Mouse (Mus musculus) neural tube, embryonic 10.5 days (tissue): Measurements from ENCODE around the gene Hdhd3.
"Not testable (repeated sequence)": the region's sequence is repeated elsewhere in the genome, so short reads cannot be mapped to it uniquely, and the experiment has no call there.

Source experiments
- DNase-seq: peaks from one replicate; pipeline ENCODE4 v3.0.0-alpha.2; 2017; ENCODE audit warnings: low spot score; ENCODE audit errors: extremely low spot score

Hdhd3 gene

GRCm38 (mm10) chr4:62513998-62514506, 10.8 kb upstream of the Hdhd3 start:
- no peak for DNase-seq

DNA sequence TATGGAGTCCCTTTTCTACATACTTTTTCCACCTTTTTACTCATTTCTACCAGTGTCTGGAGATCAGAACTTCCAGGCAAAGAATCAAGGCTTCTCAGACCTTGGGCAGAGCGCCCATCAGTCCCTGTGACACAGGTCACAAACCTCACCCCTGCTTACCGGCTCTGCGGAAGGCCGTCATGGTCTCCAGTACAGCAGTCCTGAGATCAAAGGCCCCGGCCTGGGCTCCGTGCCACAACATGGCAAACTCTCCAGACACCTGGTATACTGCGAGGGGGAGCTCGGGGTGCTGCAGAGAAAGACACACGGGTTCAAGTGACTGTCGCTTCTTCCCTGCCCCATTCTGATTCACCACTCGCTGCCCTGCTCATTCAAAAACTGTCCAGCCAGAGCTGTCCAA, 6.7 kb upstream of the Hdhd3 start:
- DNase-seq = no peak

DNA sequence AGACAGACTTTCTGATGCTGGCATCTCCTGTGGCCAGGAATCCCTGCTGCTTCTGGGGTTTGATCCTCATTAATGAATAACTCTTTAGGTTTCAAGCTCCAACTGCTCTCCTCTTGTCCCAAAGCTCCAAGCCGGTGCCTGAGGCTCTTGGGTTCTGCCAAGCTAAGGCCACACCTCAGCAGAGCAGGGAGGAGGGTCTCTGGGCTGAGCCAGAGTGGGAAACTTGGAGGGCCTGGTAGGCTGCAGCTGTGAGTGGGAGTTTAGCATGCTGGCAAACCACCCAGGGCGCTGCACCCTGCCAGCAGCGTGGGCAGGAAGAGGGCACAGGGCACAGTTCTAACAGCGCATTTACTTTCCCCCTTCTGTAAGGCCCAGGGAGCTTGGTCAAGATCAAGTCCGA, 5.6 kb upstream of the Hdhd3 start:
- DNase-seq = no peak

- DNase-seq = no peak
Observed at GRCm38 (mm10) chr4:62506798-62507197, 3.5 kb upstream of the Hdhd3 start.

- DNase-seq = no peak
Observed at GRCm38 (mm10) chr4:62505991-62506390, 2.7 kb upstream of the Hdhd3 start.

DNA sequence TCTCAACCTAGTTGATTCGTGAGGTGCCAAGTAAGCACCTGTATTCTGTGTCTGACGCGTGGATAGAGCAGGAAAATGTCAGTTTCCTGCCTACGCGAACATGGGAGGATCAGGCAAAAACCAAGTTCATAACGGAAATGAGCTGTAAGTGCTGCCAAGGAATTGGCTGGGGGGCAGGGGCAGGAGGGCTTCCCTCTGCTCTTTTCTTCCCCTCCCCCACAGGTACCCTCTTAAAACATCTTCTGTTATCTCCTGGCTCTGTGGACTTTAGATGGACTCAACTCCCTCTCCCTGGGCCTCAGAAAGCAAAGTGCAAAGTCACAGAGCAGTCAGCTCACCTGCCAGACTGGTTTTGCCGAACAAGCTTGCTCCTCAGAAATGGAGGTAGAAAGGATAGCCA, 298 bp downstream of the Hdhd3 start:
- no peak for DNase-seq

GRCm38 (mm10) chr4:62501964-62502732, 1.1 kb downstream of the Hdhd3 start:
- DNase-seq = peak; percentile 91

DNA sequence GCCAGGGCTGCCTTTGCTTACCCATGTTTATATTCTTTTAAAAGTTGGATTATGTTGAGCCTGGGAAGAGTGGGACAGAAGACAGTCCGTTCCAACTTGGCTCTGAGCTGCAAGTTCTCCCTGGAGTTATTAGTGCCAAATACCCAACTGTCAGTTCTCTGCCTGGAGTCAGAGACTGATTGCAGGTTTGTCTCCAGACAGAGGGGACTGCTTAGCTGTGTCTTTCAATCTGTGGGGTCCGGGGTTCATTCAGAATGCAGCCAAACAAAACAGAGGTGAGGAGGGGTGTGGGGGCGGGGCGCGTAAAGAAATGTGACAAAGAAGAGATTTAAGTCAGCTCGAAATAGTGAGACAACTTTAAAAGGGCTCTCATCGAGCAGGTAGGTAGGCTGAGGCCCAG, 1.7 kb downstream of the Hdhd3 start:
- DNase-seq = no peak

DNA sequence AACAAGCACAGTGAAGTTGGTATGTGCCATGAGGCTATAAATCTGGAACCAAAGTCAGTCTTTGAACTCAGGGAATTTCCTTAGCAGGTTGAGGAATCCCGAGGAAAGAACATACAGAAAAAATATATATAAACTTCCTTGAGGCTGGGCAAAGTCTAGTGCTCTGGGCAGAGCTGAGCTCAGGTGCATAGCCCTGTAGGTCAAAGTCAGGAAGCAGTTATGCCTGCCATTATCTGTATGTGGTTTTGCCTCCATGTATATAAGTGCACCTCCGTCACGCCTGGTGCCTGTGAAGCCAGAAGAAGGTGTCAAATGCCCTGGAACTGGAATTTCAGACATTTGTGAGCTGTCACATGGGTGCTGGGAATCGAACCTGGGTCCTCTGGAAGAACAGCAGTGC, 2.5 kb downstream of the Hdhd3 start:
- DNase-seq = no peak

DNA sequence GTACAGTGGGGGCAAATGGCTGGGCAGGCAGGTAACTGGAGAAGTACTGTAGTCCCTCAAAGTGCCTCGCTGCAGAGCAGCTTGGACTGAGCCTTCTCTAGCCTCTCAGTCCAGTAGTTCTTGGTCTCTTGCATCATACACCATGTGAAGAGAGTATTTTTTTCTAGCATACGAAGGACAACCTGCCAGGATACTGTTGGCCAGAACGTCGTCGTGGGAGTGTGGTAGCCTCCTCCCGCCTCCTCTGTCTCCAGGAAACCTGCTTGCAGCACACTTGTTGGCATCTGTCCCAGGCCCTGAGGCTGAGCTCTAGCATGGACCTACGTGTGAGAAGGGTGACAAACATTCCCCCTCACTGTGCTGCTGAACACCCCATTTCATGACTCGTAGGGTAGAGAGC, 6.5 kb downstream of the Hdhd3 start:
- no peak for DNase-seq

GRCm38 (mm10) chr4:62495946-62496345, 7.3 kb downstream of the Hdhd3 start:
- no peak for DNase-seq

- no peak for DNase-seq
Observed at GRCm38 (mm10) chr4:62494230-62494629, 9.0 kb downstream of the Hdhd3 start.

DNA sequence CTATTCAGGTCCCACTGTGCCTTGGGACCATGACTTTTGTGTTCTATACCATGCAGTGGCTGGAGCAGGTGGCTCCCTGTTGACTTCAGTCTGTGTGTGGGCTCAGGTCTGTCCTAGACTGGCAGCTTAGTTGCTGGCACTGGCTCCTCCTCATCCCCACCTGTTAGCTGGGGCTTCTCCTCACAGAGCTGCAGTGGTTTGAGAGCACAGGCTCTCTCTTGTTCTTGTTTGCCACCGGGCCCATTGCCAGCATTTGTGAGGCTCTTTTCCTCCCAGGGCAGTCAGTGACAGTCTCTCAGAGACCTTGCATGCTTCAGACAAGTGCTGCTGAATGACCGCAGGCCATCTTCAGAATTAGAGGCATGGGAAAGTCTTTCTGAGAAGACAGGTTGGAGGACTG, 10.6 kb downstream of the Hdhd3 start:
- no peak for DNase-seq

DNA sequence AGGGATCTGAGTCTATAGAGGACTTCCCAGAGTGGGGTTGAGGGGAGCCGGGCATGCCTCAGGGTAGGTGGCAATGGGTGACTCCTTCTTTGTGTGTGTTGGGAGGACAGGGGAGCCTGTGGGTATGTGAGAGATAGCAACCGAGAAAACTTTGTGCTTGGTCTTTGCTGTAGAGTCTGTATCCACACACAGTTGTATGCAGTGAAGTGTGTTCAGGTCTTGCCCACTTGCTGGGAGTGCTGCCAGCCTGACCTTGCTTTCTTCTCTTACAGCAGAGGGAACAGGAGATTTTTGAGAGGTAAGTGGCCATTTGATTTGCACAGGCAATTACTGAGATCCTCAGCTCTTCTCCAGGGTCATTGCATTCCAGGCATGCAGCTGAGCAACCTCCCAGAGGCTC, 15.4 kb downstream of the Hdhd3 start:
- DNase-seq = no peak

- no peak for DNase-seq
Observed at GRCm38 (mm10) chr4:62487172-62487571, 16.1 kb downstream of the Hdhd3 start.

DNA sequence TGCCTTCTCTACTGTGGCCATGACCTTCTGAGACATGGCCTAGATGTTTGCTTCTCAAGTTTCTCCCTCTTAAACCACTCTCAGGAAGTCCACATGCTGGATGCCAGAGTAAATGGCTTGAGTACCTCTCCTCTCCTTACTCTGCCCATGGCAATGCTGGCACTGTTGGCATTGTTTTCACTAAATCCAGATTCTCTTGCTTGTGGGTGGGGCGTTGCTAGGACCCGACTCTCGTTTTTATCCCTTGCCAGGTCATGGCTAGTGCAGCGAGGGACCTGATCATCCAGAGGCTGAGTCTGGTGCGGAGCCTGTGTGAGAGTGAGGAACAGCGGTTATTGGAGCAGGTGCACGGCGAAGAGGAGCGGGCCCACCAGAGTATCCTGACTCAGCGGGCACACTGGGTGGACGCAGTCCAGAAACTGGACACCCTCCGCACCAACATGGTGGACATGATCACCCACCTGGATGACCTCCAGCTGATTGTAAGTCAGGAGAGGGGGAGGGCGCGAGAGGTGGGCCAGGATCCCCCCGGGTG, 17.0 kb downstream of the Hdhd3 start:
- DNase-seq = no peak

DNA sequence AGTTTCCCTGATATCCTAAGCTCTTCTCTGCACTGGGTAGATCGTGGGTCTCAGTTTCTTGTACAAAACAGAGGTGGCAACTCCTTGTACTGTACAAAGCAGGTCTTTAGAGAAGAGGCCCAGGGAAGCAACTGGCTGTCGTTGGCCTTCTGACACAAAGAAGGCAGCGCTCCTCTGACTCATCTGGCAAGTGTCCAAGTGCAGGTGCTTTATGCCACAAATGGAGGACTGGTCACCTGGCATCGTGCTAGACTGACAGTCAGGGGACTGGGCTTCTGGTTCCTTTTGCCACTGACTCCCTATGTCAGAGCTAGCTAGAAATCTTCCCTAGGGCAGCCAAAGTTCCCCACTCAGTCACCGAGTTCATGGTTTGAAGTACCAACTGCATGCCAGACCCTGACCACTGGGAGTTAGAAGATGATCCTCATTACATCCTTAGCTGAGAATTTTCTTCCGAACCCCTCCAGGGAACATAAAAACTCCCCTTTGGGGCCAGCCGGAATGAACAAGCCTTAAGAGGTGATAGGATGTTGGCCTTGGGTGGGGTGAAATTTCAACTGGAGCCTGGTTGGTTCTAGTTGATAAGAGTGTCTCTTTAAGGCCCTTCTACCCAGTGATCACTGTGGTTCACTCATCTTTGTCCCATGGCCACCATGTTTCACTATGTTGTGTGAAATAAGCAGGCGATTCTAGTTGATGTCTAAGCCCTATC, 17.7 kb downstream of the Hdhd3 start:
- DNase-seq = no peak

DNA sequence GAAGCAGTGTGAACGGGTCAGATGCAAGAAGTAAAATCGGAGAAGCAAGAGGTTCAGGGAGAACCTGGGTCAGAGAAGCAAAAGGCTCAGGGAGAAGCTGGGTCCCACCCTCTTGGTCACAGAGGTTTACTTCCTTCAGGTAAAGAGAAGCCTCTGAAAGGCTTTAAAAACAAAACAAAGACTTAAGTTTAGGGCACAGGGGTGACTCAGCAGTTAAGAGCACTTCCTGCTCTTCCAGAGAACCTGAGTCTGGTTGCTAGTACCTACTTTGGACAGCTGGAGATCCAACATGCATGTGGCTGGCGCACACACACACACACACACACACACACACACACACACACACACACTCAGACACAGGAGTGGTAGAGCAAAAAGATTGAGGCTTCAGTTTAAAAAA, 18.3 kb downstream of the Hdhd3 start:
- no peak for DNase-seq

GRCm38 (mm10) chr4:62480709-62481605, 22.3 kb downstream of the Hdhd3 start:
- DNase-seq = no peak

DNA sequence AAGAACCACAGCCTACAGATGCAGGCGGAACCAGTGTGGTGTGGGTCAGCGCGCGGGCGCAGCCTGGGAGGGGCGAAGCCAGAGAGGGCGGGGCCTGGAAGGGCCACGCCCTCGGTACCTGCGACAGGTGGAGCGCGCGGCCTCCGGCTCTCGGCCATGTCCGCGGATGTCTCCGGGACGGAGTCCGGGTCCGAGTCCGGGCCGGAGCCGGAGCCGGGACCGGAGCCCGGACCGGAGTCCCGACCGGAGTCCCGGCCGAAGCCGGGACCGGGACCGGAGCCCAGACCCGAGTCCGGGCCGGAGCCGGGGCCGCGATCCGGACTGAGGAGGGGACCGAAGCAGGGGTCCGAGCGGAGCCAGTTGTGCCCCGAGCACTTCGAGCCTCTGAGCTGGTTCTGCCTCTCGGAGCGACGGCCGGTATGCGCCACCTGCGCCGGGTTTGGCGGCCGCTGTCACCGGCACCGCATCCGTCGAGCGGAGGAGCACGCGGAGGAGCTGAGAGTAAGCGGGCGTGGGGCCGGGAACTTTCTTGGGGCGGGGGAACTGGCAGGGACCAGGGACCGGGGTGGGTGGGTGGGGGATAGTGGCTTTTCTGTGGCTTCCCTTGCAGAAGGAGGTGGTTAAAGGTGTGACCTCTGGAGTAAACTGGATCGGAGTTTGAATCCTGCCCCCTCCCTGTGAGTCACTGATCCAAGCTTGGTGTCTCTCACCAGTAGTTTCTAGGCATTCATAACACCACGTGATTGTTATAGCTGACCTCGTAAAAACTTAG, 23.1 kb downstream of the Hdhd3 start, which contains the start of gene Bspry:
Gene Bspry, plus strand, starts transcription at position 117 of the 772 bp plus-strand sequence.
- peak; percentile 37 for DNase-seq

GRCm38 (mm10) chr4:62479593-62479936, 23.7 kb downstream of the Hdhd3 start:
- DNase-seq = not testable (repeated sequence)
